Mouse (Mus musculus): Measurements from ENCODE around the gene Gse1. TPM values are rescaled to one million over a fixed set of nuclear protein-coding genes. Genes with fewer than 3 reads are reported as not detected.

Gene Gse1
- total and polyA plus RNA-seq, 2 experiments from 2014 or later: 15.9 to 48.2 TPM

- no peak overlapping the region for H3K4me3 ChIP-seq (ENCODE audit: low read depth, low read length)
- no peak for ATAC-seq
- 46% methylated on average over 5 of the region's 5 CpGs for WGBS
These were observed 401.8 kb downstream of the Gse1 start for GRCm38 (mm10) chr8:120630031-120630430.

GRCm38 (mm10) chr8:120630848-120631247, 402.6 kb downstream of the Gse1 start:
- no peak for DNase-seq
- no peaks in the 10 kb centered on the region for H3K36me3 ChIP-seq (ENCODE audit: insufficient read depth)
- H3K9me3 ChIP-seq (ENCODE audit: low read length): no peaks in the 10 kb centered on the region
- no peaks in the 10 kb centered on the region for H3K27me3 ChIP-seq (ENCODE audit: insufficient read depth, low read length)
- no peak overlapping the region for H3K9ac ChIP-seq
- WGBS: 59% methylated on average over 6 of the region's 6 CpGs
- TF ChIP-seq CTCF (IDR thresholded peaks at IDR 0.05; ENCODE audit: low read depth): no peak
- ATAC-seq: no peak
- H3K27ac ChIP-seq (ENCODE audit: low read depth, low read length): no peak overlapping the region
- H3K4me3 ChIP-seq (ENCODE audit: low read depth, low read length): no peak overlapping the region
- H3K4me1 ChIP-seq (ENCODE audit: insufficient read depth): 0 out of 2 replicates have a peak, but pooled peaks cover 3% of the 10 kb centered on the region
- no peak overlapping the region for H3K4me2 ChIP-seq (ENCODE audit: low read depth)

More at GRCm38 (mm10) chr8:120630031-120630430, 401.8 kb downstream of the Gse1 start:
- H3K4me1 ChIP-seq (ENCODE audit: insufficient read depth): 0 out of 2 replicates have a peak, but pooled peaks cover 3% of the 10 kb centered on the region
- H3K27me3 ChIP-seq (ENCODE audit: insufficient read depth, low read length): no peaks in the 10 kb centered on the region
- no peaks in the 10 kb centered on the region for H3K9me3 ChIP-seq (ENCODE audit: low read length)
- DNase-seq: no peak
- no peak overlapping the region for H3K27ac ChIP-seq (ENCODE audit: low read depth, low read length)
- TF ChIP-seq CTCF (IDR thresholded peaks at IDR 0.05; ENCODE audit: low read depth): no peak
- no peak overlapping the region for H3K9ac ChIP-seq
- no peaks in the 10 kb centered on the region for H3K36me3 ChIP-seq (ENCODE audit: insufficient read depth)
- no peak overlapping the region for H3K4me2 ChIP-seq (ENCODE audit: low read depth)

Small RNAs within 50 kb of the gene (microRNA-seq; reads per million reads assigned to microRNA genes)
- gene Gm22715 (0 reads per million in 2 experiments), gene Mir7687 (1.5 to 2.2 reads per million in 2 experiments)

Other genes starting within 250 kb of the Gse1 start
- 2.8 and 11.0 TPM in 2 replicates for gene Crispld2, start 236.0 kb upstream of the Gse1 start, total RNA-seq (2014; rRNA removed)
- 2.1 and 2.5 TPM in 2 replicates for gene Crispld2, start 236.0 kb upstream of the Gse1 start, polyA plus RNA-seq (2015; fragmentation: Nextera tagmentation; extraction: Ambion mirVana)
- gene Zdhhc7, start 127.0 kb upstream of the Gse1 start, total RNA-seq (2014; rRNA removed): 24.8 and 37.6 TPM in 2 replicates
- 19.2 and 25.3 TPM in 2 replicates for gene Zdhhc7, start 127.0 kb upstream of the Gse1 start, polyA plus RNA-seq (2015; fragmentation: Nextera tagmentation; extraction: Ambion mirVana)
- gene 6430548M08Rik, start 114.3 kb upstream of the Gse1 start, total RNA-seq (2014; rRNA removed): 49.0 and 59.6 TPM in 2 replicates
- 27.8 and 32.7 TPM in 2 replicates for gene 6430548M08Rik, start 114.3 kb upstream of the Gse1 start, polyA plus RNA-seq (2015; fragmentation: Nextera tagmentation; extraction: Ambion mirVana)
- 1.2 and 2.1 TPM in 2 replicates for gene Fam92b, start 51.0 kb upstream of the Gse1 start, total RNA-seq (2014; rRNA removed)
- gene Fam92b, start 51.0 kb upstream of the Gse1 start, polyA plus RNA-seq (2015; fragmentation: Nextera tagmentation; extraction: Ambion mirVana): 1.1 and 1.6 TPM in 2 replicates